Mouse (Mus musculus) CD4-positive, CD25-positive, alpha-beta regulatory T cell, adult 9 weeks (primary cell): ENCODE data around the gene Slc39a10. TPM values are rescaled to one million over a fixed set of nuclear protein-coding genes. Genes with fewer than 3 reads are reported as not detected.

ENCODE experiments used
- polyA plus RNA-seq: library from polyadenylated mRNA; unstranded; fragments of 100-300 nt; shearing (Covaris generic); gene quantifications from one replicate; pipeline ENCODE4 v1.2.1, GENCODE M21; 2017

Gene Slc39a10
- 19.4 TPM for polyA plus RNA-seq

DNA sequence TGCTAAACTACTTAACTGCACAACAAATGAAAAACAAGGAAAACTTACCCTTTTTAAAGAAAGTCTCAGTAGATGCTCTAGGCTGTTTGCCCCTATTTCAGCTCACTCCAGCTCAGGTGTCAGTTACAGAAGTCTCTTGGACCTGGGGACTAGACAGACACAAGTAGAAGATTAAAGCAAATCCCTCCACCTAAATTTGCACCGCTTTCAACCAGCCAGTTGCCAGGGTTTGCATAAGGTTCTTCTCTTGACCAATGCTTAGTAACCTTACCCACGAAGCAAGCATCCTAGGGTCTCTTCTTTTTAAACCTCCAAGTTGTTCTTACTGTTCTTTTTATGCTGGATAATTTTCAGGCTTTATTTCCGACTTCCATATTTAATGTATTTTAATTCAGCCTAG lies at the start of gene Slc39a10:
TSS of gene Slc39a10 (minus strand) at position 101 of the 400 bp plus-strand sequence.

